Mouse (Mus musculus) CH12.LX (cell line): ENCODE measurements at regions not wholly inside any gene's neighbourhood (a gene's known extent, or its start where the extent isn't known, plus 50 kb on each side); places are given as distances from the start of the nearest gene placed in this dataset.

Experiments
- CTCF ChIP-seq, 2 experiments: IDR thresholded peaks in 1 of 2; conservative IDR thresholded peaks in 1 of 2; 2 replicates each; pipeline ENCODE4 v1.5.1; 2011 to 2012; ENCODE audit warnings: low read depth in 2 of 2, low read length in 2 of 2, improper control_type of control experiment in 1 of 2, inconsistent platforms in 1 of 2, mild to moderate bottlenecking in 1 of 2, moderate library complexity in 1 of 2
- ELF1 ChIP-seq: IDR thresholded peaks from 2 replicates; pipeline ENCODE4 v1.6.1; 2014; ENCODE audit warnings: low read depth, mild to moderate bottlenecking, inconsistent platforms, low read length, improper control_type of control experiment
- EP300 ChIP-seq: IDR thresholded peaks from 2 replicates; pipeline ENCODE4 v1.6.1; 2011; ENCODE audit warnings: low read length, improper control_type of control experiment
- JUND ChIP-seq: conservative IDR thresholded peaks from 2 replicates; pipeline ENCODE4 v1.6.1; 2011; ENCODE audit warnings: low read depth, low read length, improper control_type of control experiment
- KAT2A ChIP-seq: IDR thresholded peaks from 2 replicates; pipeline ENCODE4 v1.6.1; 2012; ENCODE audit warnings: low read length, improper control_type of control experiment, inconsistent platforms; ENCODE audit not compliant: insufficient replicate concordance
- NRF1 ChIP-seq: IDR thresholded peaks from 2 replicates; pipeline ENCODE4 v1.6.1; 2014; ENCODE audit warnings: low read depth, mild to moderate bottlenecking, inconsistent platforms, low read length, improper control_type of control experiment, moderate library complexity
- POLR2A ChIP-seq: IDR thresholded peaks from 2 replicates; pipeline ENCODE4 v1.6.1; 2011; ENCODE audit warnings: low read depth, mild to moderate bottlenecking, improper control_type of control experiment, low read length
- POLR2AphosphoS2 ChIP-seq: IDR thresholded peaks from 2 replicates; pipeline ENCODE4 v1.6.1; 2011; ENCODE audit warnings: low read depth, low read length, improper control_type of control experiment
- RCOR1 ChIP-seq: conservative IDR thresholded peaks from 2 replicates; pipeline ENCODE4 v1.6.1; 2012; ENCODE audit warnings: low read depth, mild to moderate bottlenecking, inconsistent platforms, low read length, improper control_type of control experiment
- SMC3 ChIP-seq: IDR thresholded peaks from 2 replicates; pipeline ENCODE4 v1.6.1; 2011; ENCODE audit warnings: low read depth, low read length, improper control_type of control experiment
- TBP ChIP-seq: conservative IDR thresholded peaks from 2 replicates; pipeline ENCODE4 v1.6.1; 2011; ENCODE audit warnings: low read depth, low read length, improper control_type of control experiment
- UBTF ChIP-seq: IDR thresholded peaks from 2 replicates; pipeline ENCODE4 v1.6.1; 2012; ENCODE audit warnings: low read depth, mild to moderate bottlenecking, inconsistent platforms, low read length, improper control_type of control experiment, moderate library complexity
- USF1 ChIP-seq: IDR thresholded peaks from 2 replicates; pipeline ENCODE4 v1.6.1; 2014; ENCODE audit warnings: low read depth, mild to moderate bottlenecking, inconsistent platforms, low read length, improper control_type of control experiment

DNA sequence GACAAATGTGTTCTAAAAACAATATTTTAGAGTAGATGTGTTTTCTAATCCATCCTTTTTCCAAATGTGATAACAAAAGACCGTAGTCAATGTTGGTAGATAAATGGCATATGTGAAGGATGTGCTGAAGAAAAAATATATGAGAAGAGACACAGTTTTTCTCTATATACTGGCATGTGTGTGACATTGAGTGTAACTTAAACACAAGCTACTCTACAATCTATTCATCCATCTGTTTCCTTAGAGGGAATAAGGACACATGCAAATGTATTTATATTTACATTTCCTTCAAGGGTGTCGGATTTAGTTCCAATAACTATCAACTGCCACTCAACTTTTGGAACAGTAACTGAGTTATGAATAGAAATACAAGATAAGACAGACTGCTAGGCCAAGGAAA is 149.7 kb upstream of the Klhl1 start:
- TF ChIP-seq ELF1 (no peak), POLR2A (no peak), KAT2A (no peak), RCOR1 (no peak), NRF1 (no peak), USF1 (no peak), UBTF (no peak), CTCF (conservative IDR thresholded peaks at IDR 0.05 in 1 of 2, IDR thresholded peaks at IDR 0.05 in 1 of 2; ENCODE audit: low read depth in 2 of 2, low read length in 2 of 2) (no peak), POLR2AphosphoS2 (no peak), SMC3 (no peak), EP300 (no peak), TBP (no peak), JUND (no peak)
